Mouse (Mus musculus) spleen, postnatal 36 days (tissue): Measurements from ENCODE around the gene Jak3.
"Not testable (repeated sequence)": the region's sequence is repeated elsewhere in the genome, so short reads cannot be mapped to it uniquely, and the experiment has no call there.

Source experiments
- DNase-seq, 2 experiments: peaks; one replicate each; pipeline ENCODE4 v3.0.0; 2022; ENCODE audit warnings: low spot score in 2 of 2, mixed read lengths in 1 of 2

Jak3 gene

GRCm38 (mm10) chr8:71719928-71720457, 43.9 kb downstream of the Jak3 start:
- DNase-seq: no peak

DNA sequence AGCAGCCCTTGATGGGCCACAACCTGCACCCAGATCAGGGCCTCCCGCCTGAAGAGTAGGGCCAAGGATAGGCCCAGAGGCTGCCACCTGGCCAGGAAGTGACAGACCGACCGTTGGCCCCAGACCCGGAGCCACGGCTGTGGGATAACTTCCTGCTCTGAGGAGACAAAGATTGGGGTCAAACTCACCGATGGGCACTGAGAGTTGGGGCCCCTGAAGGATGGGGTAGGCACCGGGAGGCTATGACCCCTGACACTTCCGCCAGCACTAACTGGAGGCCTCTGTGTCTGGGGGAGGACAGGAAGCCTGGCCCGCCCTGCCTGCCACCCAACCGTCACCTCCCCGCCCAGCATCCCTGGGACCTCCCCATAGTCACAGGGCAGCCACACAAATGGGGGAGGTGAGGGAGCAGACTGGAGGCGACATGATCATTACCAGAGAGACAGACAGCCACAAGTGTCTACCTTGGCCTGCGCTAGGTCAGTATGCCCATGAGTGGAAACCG, 47.0 kb downstream of the Jak3 start:
- peak; percentile 92 for DNase-seq

DNA sequence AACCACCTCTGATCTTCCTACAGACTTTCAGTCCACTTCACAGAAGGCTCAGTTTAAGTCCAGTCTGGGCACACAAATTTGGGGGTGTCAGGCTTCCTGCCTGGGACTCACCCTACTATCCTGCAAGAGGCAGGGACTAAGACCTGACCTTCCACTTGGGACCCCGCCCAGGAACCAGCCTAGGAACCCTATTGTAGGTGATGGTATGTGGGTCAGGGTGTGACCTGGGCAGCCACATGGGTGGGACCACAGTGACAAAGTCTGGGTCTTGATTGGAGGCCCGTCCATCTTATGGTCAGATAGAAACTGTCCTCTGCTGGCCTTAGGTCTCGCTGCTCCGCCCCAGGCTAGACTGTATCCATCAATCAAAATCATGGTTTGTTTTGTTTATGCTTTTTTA, 48.3 kb downstream of the Jak3 start:
- DNase-seq: no peak

- peak; percentile 88 to 91 for DNase-seq
These were observed 49.2 kb downstream of the Jak3 start, which contains the start of gene Fcho1 for GRCm38 (mm10) chr8:71725122-71725924. Gene Fcho1 (minus strand): TSS chr8:71725716.

GRCm38 (mm10) chr8:71728240-71728785, 52.2 kb downstream of the Jak3 start:
- DNase-seq: peak in 1 of 2 experiments; percentile 34

DNA sequence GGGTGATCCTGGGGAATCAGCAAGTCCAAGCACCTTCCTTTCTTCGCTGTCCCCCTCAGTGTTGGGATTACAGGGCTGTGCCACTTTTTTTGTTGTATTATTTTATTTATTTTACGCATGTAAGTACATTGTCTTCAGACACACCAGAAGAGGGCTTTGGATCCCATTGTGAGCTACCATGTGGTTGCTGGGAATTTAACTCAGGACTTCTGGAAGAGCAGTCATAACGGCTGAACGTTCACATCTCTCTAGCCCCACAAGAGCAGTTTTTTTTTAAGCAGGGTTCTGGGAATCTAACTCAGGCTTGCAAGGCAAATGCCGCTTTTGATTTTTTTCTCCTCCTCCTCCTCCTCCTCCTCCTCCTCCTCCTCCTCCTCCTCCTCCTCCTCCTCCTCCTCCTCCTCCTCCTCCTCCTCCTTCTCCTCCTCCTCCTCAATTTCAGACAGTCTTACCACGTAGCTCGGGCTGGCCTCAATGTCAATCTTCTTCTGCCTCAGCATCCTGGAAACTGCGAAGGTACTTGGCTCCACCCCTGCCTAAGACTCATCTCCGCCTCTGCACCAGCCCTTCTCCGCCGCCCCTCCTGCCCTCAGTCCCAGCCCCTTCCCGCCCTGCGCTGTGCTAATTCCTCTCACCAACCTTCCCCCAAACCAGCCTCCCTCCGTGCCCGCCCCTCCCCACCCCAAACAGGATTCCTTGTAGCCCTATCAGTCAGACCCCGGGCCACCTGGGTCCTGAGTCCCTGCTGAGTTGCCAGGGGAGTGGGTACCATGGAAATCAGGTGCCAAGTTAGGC, 52.9 kb downstream of the Jak3 start:
- DNase-seq: peak in 1 of 2 experiments; percentile 26

DNA sequence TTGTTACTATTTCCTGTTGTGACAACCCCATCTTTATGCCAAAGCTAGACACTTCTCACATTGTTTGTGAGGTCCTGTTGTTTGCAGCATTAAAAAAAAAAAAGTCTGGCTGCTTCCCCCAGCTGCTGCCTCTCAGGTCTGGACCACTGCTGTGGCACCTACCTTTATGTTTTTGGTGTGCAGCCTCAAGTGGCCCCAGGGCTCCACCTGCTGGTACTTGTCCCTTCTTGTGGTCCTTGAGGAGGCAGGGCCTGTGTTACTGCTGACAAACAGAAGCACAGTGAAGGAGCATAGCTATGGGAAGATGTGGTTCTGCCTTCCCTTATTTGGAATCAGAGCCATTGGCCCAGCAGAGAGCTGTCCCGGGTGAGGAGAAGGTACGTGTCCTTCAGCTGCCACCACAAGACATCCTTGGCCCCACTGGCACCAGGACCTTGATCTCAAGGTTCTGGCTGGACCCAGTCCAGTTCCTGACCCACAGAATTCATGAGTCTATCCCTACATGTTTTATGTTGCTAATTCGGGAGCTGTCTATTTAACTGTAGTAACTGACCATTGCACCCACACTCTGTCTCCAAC, 55.6 kb downstream of the Jak3 start:
- peak; percentile 76 to 77 for DNase-seq

DNA sequence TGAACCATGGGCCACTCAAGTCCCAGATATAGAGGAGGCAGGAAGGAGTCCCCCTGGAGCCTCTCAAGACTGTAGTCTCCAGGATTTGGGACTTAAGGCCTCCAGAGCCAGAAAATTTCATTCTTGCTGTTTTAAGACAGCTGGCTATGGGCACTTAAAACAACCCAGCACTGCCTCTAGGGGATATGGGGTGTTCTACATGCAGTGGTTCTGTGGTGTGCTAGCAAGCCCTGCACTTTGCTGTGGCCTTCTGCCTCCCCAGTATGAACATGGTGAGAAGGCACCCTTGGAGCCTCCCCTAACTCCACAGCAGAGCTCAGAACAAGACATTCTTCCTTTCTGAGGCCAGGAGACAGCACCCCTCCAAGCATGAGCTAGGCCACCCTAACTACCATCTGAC, 62.2 kb downstream of the Jak3 start:
- DNase-seq: not testable (repeated sequence)
